Comparison of ENCODE assay signal across 19 mouse cellular contexts in genomic region chr7:44636684-44637083, GRCm38 (mm10). TPM values are rescaled to one million over a fixed set of nuclear protein-coding genes. Genes with fewer than 3 reads are reported as not detected.
DNase-seq lines count a peak whose midpoint lies in the region; ATAC-seq lines count a peak whose summit lies in the region.
"Had no signal": no experiment of that assay in that cellular context is flagged by ENCODE, and none has a peak within 500 bp of the region (broad histone marks: within the 10 kb centered on the region; RNA-seq: fewer than 3 reads in every experiment).

No protein-coding gene starts in this region.

- intact Hi-C loops in left cerebral cortex, postnatal 14 days (cut with DNase I), result no loop called here
- intact Hi-C loops in left cerebral cortex, postnatal 10 days (cut with DNase I), result no loop called here
- intact Hi-C loops in left cerebral cortex, postnatal 36 days (cut with DNase I), result no loop called here

- no peak for DNase-seq in frontal cortex, postnatal 10 days (ENCODE audit: low spot score in 2 of 2)
- peak; percentile 45 to 54 for DNase-seq in left cerebral cortex, postnatal 14 days (ENCODE audit: low spot score in 2 of 2)
- no peak for DNase-seq in left cerebral cortex, postnatal 10 days (ENCODE audit: extremely low spot score in 1 of 2, low spot score in 2 of 2)
- peak; percentile 28 to 38 for DNase-seq in left cerebral cortex, postnatal 36 days (ENCODE audit: low spot score in 2 of 2)
- peak; percentile 36 for DNase-seq in right cerebral cortex, postnatal 25 days
- DNase-seq in spleen, postnatal 10 days (ENCODE audit: low spot score in 2 of 2), result no peak
- no peak for DNase-seq in layer of hippocampus, adult 11-12 months (ENCODE audit: low spot score)
- DNase-seq: adrenal gland, postnatal 10 days; cerebellum, adult 11-12 months; cerebellum, adult 9-10 months; cerebellum, postnatal 25 days; gastrocnemius, postnatal 36 days; heart, adult 18-20 months; heart, postnatal 10 days; heart, postnatal 4 days had no signal

- peak; percentile 74 for ATAC-seq in frontal cortex, adult (ENCODE audit: low TSS enrichment)
- ATAC-seq: forebrain, embryonic 15.5 days; hindbrain, embryonic 16.5 days had no signal

RNA-seq across cellular contexts. Expression of gene Myh14, which starts 34.0 kb away (rescaled TPM):
- 10 to 100 TPM in 1 of 2 experiments, 1 to 10 TPM in 1; 8.8 to 14.5 TPM for total RNA-seq in left cerebral cortex, postnatal 14 days (2021)
- 1 to 10 TPM; 9.1 to 9.7 TPM for total RNA-seq in left cerebral cortex, postnatal 10 days (2021)
- 10 to 100 TPM; 17.7 to 20.6 TPM for total RNA-seq in left cerebral cortex, postnatal 36 days (2021)

RNA-seq across cellular contexts. Expression of gene Kcnc3, which starts 46.2 kb away (rescaled TPM):
- 10 to 100 TPM; 74.2 to 75.5 TPM for total RNA-seq in left cerebral cortex, postnatal 14 days (2021)
- total RNA-seq in left cerebral cortex, postnatal 10 days (2021), result 10 to 100 TPM; 48.5 to 55.4 TPM
- 100 to 1,000 TPM in 1 of 2 experiments, 10 to 100 TPM in 1; 97.6 to 107 TPM for total RNA-seq in left cerebral cortex, postnatal 36 days (2021)
- total RNA-seq: MEL had no signal

Comparison
In these comparisons a context has a peak if more than half of its experiments do, and no peak if none do; other contexts are left out.
1. DNase-seq: peak in left cerebral cortex, postnatal 14 days (2 of 2), left cerebral cortex, postnatal 36 days (2 of 2) and right cerebral cortex, postnatal 25 days (single experiment); none in frontal cortex, postnatal 10 days (0 of 2), left cerebral cortex, postnatal 10 days (0 of 2), spleen, postnatal 10 days (0 of 2) and layer of hippocampus, adult 11-12 months (single experiment).